Mouse (Mus musculus): ENCODE results near the gene Tns3.

Tns3 gene

DNA sequence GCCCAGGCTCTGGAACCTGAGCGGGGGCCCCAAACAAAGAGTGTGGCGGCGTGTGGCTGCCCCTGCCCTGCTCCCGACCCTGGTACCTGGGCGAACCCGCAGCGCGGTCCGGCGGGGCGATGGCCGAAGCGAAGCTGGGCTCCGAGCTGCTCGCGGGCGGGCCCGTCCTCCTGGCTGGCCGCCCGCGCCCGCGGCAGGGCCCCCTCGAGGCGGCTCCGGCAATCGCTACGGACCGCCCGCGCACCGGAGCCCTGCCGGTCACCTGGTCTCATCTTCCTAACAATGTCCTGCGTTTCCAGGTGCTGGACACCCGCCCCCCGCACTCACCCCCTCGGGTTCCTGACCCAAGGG lies at the start of gene Tns3:
Gene Tns3 (minus strand): TSS at position 143 of the 351 bp plus-strand sequence.
- peak; percentile 73 for DNase-seq (ENCODE audit: low spot score)

DNA sequence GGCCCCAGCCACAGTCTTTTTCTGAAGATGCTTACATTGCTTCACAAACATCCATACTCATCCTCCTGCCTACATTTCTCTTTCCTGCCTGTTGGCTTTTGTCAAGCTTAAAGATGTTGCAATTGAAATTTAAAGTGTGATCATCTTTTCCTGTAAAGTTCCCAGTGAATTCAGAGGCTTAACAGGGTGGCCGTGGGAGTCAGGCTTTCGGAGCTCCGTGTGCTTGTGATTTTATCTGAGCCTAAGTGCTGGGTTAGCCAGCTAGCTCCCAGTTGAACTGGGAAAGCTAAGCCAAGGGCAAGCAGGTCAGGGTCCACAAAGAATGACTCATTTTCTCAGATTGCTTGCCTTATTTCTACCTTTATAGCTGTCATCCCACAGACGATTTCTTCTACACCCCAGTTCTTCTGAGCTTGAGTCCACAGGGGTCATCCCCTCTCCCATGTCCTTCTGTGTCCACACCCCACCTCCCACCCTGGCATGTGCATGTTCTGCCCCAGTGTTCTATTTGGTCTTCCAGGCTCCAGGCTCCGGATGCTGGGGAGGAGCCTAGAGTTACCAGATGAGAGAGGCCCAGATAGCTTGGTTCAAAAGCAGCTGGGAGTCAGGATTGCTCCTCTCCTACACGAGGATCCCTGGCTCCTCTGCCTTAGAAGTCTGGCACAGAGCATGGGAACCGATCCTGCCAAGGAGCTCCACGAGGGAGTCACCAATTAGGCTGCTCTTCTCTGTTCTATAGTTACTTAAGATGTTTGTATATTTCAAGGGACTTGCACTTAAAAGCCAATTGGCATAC lies 42.1 kb upstream of the Tns3 start:
- DNase-seq (ENCODE audit: low spot score), result no peak

DNA sequence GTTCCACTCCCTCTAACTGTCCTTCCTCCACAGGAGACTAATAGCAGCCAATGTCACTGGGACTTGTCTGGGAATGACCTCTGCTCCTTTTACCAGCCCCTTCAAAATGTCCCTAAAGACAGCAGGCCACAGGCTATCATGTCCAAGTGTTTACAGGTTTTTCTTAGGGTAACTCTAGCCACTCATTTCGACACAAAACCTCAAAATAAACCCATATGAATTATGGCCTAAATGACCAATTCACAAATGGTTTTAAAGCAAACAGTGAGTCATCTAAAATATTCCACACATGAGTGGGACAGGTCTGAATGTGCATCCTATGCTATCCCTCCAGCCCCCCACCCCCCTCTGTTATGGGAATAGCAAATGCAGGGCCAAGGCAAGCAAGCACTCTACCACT lies 40.8 kb upstream of the Tns3 start:
- DNase-seq (ENCODE audit: low spot score), result no peak

DNA sequence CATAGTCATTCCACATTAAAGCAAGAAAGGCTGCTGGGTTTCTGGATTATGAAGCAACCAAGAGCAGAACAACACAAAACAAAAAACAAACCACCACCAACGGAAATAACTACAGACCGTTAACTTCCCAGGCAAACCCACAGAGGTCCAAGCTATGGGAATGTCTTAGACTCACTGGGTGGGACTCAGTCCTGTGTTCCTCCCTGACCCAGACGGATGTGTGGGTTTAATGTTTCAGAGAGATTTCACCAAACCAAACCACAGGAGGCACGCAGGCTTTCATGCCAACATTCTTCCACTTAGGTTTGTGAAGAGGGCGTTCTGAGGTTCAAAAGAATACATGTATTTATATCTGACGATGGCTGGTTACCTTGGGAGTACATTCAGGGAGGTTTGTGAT lies 39.5 kb upstream of the Tns3 start:
- no peak for DNase-seq (ENCODE audit: low spot score)

DNA sequence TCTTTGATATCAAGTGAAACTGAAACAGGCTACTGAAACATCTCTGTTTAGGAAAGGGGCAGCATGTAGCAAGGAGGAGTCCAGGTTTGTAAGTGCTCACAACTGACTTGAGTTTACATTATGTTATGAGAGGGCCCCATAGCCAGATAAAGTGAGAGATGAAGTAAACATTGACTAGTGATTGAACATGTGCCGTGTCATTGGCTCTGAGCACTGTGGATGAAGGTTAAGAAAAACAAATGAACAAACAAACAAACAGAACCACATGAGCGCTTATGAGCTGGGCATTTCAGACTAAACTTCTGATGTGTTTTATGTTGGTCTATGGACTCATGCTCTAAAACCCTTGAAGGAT lies 38.2 kb upstream of the Tns3 start:
- no peak for DNase-seq (ENCODE audit: low spot score)

DNA sequence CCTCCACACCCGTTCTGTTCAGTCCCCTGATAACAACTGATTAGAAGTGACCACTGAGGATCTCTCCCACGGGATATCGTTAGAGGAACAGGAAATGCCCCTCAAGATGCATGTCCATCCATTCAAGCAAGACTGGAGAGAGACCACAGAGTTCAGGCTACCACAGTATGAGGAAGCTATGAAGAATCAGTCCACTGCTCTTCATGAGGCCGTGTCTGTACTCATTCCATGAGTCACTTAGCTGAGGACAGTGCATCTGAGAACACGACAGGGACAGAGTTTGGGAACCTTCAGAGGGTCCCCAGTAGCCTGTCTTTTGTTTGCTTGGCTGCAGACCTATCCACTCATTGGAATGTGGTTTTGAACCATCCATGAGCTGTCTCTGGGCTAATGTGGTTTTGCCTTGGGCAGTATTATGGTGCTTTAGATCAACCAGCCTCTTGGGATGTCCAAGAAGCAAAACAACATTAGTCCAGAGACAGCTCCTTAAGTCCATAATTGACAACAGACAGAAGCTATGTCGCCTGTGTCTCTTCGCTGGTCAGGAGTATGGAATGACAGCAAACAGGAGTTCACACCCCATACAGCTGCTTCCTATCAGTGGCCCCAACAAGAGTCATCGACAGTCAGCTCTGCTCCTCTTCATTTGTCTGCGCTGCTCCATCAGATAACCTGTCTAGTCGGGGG lies 37.7 kb upstream of the Tns3 start:
- DNase-seq (ENCODE audit: low spot score), result peak; percentile 24

DNA sequence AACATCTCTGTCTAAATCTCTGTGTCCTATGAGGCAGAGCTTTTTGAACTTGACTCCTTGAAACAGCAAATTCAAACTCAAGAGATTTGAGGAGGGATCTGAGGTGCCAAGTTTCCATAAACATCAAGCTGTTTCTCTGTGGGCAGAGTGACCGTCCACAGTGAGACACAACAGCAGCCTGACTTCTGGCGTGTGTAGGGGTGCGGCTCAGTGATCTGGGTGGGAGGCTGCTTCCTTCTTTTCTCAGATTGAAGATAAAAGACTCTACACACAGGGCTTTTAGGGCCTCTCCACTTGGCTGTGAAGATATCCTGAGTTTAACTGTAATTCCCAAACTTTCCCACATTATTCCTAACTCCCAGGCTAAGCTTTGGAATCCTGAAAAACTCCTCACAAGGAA lies 37.1 kb upstream of the Tns3 start:
- no peak for DNase-seq (ENCODE audit: low spot score)

DNA sequence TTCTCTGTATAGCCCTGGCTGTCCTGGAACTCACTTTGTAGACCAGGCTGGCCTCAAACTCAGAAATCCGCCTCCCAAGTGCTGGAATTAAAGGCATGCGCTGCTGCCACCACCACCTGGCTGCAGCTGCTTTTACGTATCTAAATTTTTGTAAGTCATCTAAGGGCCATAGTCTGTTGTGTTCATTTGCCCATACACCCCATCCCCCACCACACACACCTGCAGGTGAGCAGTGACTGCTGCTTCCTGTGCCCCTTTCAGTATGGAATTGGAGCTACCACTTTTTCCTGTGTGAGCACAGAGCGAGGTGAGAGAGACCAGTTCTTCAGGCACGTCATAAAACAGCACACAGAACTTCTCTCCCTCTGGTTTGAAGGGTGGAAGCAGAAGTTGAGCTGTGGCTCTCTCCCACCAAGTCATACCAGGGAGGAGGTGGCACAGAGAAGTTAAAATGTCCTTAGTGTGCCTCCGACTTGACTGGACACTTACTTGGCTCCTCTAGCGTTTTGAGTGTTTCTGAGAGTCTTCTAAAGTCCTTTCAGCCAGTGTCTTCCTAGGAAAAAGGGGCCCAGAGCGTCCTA lies 36.4 kb upstream of the Tns3 start:
- no peak for DNase-seq (ENCODE audit: low spot score)

DNA sequence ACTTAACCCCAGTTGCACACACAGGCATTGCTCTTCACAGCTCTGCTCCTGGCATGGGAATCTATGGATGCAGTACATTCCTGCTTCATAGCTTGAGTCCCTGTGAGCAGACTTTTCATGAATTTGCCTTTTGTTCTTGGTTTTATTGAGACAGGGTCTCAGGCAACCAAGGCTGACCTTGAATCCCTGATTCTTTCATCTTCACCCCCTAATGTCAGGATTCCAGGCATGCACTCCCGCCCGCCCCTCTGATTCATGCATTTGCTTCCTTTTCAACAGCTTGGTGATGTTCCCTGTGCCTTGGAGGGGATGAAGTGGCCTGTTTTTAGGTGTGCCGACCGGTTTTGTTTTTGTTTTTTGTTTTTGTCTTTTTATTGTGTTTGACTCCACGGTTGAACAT lies 35.4 kb upstream of the Tns3 start:
- peak; percentile 34 for DNase-seq (ENCODE audit: low spot score)

DNA sequence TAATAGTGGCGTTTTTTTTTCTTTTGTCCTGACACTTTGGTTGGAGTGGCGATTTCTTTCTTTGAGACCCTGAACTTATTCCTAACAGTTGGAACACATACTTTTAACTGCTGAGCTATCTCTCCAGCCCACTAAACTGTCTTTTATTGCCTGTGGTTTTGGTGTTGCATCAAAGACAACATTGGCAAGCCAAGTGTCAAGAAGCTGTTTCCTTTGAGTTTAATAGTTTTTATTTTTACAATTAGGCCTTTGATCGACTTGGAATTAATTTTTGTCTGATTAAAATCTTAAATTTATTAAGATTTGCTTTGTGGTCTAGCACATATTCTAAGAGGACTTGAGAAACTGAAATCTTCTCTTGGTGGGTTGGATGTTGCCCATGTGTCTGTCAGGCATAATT lies 33.3 kb upstream of the Tns3 start:
- DNase-seq (ENCODE audit: low spot score), result no peak

DNA sequence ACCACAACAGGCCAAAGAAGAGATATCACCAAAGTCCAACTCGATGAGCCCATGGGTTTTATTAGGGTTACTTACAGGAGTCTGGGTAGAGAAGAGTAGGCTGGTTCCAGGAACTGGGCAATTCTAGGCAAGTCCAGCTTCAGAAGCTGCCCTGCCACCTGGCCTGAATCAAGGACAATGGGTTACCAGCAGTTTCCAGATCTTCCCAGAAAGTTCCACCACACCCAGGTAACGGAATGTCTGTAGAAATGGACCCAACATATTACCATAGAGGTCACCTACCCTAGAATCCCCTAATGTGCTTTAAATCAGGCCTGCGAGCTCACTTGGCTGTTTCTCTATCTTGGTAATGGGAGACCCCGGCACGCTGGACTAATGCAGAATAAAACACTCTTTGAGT lies 29.8 kb upstream of the Tns3 start:
- no peak for DNase-seq (ENCODE audit: low spot score)

DNA sequence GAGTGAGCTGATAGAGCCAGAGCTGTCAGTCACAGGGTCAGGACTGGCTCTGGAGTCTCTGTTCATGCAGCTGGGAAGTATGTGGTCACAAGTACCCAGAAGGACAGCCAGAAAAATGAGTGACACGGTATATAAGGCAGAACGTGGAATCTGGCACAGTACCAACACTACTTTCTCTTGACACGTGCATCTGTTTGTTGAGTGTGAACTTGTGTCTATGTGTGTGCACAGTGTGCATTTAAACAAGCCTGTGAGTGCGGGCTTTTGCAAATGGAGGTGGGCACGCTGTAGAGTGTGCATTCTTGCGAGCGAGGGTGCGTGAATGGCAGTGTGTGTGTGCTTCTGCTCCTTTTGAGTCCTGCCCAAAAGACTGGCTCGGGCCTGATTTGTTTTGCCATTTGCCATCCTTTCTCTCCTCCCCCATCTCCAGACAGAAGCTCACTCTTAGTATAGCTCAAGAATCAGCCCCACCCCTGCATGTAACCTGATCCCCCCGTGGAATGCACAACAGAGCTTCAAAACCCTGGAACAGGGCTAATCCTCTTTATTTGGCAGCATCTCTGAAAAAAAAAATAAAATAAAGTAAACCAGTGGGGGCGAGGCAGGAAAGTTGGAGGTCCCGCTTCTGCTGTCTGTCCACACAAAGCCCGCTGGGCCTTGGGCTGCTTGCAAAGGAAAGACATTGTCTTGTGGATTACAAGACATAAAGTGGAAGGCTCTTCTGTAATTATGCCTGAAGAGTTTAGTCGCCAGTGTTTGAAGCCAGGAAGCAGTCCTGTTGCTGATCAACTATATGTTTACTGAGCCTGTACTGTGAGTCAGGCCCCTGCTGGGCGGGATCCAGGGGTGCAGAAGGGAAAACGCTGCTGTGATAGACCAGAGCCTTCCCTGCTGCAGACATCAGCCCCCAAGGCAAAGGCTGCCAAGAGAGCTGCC lies 28.5 kb upstream of the Tns3 start:
- peak; percentile 90 for DNase-seq (ENCODE audit: low spot score)

DNA sequence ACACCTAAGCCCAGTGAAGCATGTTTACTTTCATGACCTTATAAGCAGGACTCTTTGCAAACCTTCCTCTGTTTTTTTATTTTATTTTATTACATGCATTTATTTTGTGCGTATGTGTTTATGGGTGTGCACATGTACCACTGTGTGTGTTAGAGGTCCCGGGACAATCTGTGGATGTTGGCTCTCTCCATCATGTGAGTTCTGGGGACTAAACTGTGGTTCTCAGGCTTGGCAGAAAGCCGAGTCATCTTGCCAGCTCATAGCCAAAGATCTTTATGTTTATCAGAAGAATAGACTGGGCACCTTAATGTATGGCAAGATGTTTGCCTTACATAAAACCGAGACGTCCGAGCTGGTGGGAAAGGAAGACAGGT lies 27.8 kb upstream of the Tns3 start:
- DNase-seq (ENCODE audit: low spot score), result no peak

DNA sequence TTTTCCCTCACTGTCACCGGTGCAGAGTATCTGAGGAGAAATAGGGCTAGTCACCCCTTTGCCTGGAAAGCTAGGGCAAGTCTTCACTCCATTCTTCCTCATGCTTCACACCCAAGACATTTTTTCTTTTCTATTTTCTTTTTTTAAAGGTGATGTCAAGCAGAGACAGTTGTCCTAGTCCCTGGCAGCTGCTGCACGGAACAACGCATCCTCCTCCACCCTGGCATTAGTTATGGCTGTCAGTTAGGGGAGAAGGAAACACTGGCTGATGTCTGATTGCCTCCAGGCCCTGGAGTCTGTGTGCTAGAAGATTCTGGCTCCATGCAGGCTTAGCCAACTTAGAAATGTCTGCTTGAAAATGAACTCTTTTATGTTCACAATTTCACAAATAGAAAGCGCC lies 27.3 kb upstream of the Tns3 start:
- no peak for DNase-seq (ENCODE audit: low spot score)

DNA sequence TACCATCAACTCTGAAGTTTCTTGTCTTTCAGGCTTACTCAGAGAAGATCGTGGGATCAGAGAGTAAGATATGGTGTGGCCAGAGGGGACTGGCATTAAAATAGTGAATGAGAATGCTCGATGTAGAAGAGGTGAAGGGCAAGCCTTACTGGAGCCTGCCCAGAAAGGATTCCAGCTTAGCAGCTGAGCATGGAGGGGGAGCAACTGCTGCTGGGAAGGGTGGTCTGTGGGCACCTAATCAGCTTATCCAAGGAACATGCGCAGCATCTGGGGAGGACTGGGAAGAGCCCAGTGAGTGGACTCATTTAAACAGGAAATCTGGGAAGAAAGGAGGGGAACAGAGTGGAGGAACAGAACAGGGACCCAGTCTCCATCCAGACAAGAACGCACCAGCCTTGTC lies 26.3 kb upstream of the Tns3 start:
- DNase-seq (ENCODE audit: low spot score), result no peak

DNA sequence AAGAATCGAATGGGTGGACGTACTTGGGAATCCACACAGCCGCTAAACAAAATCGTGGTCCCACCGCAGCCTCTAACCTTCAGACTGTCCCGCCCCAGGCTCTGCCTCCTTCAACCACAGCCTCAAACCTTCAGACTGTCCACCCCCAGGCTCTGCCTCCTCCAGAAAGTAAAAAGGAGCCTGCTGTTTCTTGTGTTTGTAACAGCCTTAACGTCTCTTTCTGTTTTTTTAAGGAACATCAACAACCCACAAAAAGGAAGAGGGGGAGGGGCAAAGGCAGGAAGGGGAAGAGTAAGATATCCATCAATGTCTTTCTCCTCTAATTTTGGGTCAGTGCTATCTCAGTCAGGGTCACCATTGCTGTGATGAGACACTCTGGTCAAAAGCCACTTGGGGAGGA lies 25.2 kb upstream of the Tns3 start:
- DNase-seq (ENCODE audit: low spot score), result no peak

DNA sequence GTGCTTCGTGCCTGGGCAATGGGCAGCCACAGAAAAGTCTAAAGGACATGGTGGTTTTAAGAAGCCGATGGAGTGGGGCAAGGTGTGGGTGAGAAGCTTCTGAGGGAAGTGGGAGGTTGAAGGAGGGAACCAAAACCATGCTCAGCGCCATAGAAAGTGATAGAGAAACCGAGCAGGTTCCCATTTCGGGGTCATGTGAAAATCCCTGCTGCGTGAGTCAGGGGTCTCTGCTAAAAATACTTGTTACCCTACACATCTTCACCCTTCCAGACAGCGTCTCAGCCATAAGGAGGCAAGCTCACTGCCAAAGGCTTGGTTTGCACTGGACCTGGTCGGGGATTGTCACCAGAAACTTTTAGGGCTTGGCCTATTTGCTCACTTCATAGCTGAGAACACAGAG lies 24.6 kb upstream of the Tns3 start:
- no peak for DNase-seq (ENCODE audit: low spot score)

DNA sequence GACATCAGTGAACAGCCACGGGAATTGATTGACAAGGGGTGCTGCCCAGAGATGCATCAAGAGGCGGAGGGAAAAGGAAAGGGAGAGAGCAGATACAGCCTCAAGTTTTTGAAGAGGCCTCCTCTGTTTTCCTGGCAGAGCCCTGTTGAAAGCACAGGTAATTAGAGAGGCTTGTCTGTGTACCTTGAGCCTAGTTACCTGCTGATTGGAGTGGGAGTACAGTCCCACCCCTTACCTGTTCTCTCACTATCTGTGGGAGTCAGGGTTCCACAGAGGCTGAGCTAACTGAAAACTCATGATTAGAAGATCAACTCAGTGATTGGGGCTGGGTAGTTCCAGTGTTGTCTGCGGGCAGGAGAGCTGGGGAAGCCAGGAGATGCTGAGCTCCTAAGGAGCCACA lies 22.2 kb upstream of the Tns3 start:
- no peak for DNase-seq (ENCODE audit: low spot score)

DNA sequence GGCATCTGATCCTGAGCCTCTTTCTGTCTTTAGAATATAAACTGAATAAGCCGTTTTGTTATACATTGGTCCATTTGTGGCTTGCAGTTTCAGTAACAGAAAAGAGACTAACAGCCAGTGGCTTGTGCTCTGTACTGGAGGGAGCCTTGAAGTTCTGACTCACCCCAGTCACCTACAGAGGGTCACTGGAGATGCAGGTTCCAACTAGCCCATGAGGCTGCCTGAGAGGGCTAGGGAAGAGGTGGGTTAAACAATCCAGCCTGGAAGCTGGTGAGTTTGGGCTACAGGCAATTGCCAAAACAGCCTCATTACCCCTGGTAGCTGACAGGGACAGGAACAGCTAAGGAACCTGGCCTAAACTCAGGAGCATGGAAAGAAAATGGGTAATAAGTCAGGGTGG lies 21.7 kb upstream of the Tns3 start:
- DNase-seq (ENCODE audit: low spot score), result no peak

DNA sequence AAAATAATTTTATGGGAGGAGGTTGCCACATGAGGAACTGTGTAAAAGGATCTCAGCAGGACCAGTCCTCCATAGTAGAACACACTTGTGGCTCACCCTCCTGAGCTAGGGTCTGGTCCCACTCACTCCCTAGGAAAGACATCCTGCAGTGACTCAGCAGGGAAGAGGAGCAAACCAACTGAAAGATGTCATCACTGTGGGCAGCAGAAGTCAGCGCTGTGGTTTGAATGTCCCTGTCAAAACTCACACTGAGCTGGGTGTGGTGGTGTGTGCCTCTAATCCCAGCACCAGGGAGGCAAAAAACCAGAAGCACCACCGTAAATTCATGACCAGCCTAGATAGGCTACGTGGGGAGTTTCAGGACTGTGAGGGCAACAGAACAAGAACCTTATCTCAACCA lies 20.9 kb upstream of the Tns3 start:
- DNase-seq (ENCODE audit: low spot score), result no peak

DNA sequence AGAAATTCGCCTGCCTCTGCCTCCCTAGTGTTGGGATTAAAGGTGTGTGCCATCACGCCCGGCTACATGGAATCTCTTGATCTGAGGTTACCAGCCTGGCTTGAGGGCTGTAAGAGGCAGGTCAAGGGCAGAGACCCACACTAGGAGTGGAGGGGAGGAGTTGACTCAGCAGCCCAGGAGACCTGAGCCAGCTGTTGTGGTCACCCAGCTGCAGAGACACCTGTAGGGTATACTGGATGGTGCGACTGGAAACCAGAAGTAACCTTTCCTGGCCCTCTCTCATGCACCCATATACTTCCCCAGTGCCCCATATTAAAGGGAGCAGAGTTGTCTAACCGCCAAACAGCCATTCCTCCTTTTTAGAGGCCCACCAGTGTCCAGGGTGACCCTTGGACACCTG lies 19.9 kb upstream of the Tns3 start:
- DNase-seq (ENCODE audit: low spot score), result no peak

DNA sequence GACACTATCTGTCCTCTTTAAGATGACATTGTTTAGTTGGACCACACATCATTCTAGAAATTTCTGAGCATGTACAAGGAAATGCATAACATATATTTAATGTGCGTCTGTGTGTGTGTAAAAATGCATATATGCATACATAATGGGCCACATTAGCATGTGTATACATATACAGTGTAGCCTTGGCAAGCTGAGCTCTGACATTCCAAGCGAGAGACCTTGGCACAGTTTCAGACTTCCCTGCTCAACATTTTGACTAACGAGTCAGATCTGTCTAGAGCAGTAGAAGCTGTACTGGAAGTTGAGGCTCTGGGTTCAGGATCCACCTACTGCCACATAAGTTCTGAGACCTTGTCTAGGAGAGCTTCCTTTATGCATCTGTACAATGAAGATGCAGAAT lies 17.0 kb upstream of the Tns3 start:
- DNase-seq (ENCODE audit: low spot score), result no peak

DNA sequence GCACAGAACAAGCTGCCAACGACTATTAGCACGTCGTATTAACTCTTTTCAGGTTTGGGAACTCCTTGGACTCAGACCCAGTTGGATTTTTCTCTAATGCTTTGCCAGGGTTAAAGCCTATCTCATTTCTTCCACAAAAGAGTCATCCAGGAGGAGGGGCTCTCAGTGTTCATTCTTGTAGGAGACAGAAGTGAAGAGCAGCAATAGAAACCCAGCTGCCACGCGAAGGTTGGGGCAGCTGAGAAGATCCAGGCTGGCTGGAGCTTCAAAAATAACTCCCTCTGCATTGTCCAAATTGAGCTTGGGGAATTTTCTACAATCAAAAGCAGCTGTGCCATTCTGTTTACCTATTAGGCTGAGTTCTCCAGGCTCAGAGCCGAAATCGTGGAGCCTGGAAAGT lies 16.3 kb upstream of the Tns3 start:
- no peak for DNase-seq (ENCODE audit: low spot score)
